Mouse (Mus musculus) gastrocnemius, postnatal 25 days (tissue): ENCODE data around the gene Tinag. TPM values are rescaled to one million over a fixed set of nuclear protein-coding genes. Genes with fewer than 3 reads are reported as not detected.
"Not testable (repeated sequence)": the region's sequence is repeated elsewhere in the genome, so short reads cannot be mapped to it uniquely, and the experiment has no call there.

ENCODE experiments used
- DNase-seq: peaks from one replicate; pipeline ENCODE4 v3.0.0; 2022
- long read RNA-seq, 2 experiments: library from polyadenylated mRNA; stranded (forward); transcript quantifications; one replicate each; pipeline ENCODE4 v2.0.0; 2021
- total RNA-seq, 2 experiments: library from RNA; stranded (reverse); gene quantifications; 1 replicate in 1 of 2; 2 replicates in 1 of 2; pipeline ENCODE4 v1.2.3; 2021

The Tinag gene
- total RNA-seq: under 1 TPM in 1 of 2 experiments, not detected in 1; 0.15 TPM
- long read RNA-seq, experiment 1: 0 reads
- long read RNA-seq, experiment 2: 0 reads

DNA sequence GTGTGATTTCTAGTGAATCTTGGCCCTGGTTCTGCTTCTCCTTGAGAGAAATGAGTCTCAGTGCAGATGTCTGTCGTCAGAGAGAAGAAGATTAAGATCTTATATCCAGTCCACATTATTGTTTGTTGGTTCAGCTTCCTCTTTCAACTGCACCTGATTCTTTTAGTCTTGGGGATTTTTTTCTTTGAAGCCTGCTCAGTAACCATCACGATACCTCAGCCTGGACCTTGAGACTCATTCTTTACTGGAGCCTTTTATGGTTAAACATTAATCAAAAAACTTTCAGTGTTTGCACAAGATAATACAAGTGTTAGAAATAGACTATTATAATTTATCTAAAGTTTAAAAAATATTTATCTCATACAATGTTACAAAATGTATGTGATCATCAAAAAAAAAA, at the start of gene Tinag:
TSS of gene Tinag (minus strand) at position 210 of the 400 bp plus-strand sequence.
- DNase-seq: no peak

DNA sequence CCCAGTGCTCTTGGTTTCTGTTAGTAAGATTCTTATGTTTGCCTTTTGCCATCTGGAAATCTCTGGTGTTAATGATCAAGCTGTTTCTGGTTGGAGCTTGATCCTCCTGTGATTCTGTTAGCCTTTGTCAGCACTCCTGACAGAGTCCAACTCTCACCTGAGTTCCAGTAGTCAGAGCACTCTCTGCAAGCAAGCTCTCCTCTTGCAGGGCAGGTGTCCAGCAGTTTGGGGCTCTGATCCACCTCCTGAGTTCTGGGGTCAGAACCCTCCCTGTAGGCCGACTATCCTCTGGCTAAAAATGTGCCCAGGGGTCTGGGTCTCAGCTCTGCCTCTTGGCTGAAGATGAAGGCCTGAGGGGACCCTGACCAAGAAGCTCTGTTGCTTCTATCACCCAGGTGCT, 37.6 kb upstream of the Tinag start:
- not testable (repeated sequence) for DNase-seq

DNA sequence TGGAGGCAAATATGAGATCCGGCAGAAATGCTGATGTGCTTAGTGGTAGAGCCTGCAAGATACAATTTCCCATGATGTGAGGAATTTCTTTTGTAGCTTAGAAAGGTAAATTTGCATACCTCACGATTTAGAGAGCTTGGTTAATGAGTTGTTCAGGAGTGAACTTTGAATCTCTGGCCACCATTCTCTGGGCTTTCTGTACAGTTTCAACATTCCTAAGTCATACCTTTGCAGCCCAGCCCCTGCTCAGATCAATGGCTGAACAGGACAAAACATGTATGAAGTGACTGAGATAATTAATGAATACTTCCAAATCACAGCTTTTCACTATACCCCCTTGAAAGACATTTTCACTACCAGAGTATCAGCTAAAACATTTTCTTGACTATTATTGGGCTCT, 26.1 kb upstream of the Tinag start:
- no peak for DNase-seq

DNA sequence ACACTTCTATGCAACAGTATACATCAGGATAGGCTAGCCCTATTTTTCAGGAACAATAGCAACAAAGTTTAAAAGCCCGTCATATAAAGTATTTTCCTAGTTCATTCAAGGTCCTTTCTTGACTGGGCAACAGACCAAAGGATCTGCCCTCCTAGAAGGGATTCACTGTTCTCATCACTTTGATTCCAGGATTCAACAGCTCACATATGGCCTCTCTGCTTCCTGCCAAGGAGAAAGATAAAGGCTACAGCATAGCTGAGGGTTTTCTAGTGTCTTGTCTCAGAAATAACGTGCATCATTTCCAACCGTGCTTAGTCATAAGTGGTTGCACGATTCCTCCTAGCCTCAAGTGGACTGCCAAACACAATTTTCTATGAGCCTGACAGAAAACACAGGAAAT, 11.0 kb upstream of the Tinag start:
- DNase-seq: no peak

DNA sequence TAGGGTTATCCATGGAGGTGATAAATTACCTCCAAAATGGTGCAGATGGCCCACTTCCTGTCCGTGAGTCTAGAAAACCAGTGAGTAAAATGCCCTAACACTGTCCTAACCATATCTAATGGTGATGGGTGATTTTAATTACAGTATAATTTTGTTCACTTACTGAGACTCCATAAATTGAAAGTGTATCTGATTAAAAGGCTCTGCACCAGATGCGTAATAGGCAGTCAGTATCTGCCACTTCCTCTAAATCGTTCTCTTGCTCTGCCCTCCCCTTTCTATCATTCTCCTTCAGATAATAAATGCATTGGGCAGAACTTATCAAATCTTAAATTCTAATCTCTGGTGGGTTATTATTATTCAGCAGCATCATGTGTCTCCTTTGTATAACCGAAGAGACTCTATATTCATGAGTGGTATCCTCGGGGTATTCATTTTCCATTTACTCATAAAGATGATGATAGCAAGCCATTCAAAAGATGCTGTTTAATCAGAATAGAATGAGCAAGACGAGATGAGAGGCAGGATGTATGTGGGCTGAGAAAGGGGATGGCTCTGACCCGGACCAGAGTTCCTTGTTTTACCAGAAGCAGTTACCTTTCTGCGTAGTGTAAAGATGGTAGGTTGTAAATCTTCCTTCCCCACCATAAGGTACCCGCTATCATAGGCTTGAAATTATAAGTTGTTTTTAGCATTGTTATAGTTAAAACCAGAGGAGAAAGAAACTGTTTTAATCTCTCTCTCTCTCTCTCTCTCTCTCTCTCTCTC, 9.0 kb upstream of the Tinag start:
- DNase-seq: no peak

DNA sequence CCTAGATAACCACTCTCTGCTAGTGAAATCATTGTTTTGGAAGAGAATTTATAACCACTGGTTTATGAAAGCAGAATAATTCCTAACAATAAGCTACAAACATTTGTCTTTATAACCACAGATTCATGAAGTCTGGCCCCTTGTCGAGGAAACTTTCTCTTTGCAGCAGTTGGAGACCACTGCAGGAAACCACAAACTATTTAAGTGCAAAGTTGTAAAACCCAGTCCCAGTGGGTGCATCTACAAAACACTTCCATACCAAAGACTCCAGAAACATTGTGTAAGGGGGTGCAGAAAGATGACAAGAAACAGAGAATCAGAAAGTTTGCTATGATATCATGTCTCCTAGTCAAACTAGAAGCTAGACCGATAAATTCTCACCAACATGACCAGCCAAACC, 5.8 kb upstream of the Tinag start:
- DNase-seq: no peak

DNA sequence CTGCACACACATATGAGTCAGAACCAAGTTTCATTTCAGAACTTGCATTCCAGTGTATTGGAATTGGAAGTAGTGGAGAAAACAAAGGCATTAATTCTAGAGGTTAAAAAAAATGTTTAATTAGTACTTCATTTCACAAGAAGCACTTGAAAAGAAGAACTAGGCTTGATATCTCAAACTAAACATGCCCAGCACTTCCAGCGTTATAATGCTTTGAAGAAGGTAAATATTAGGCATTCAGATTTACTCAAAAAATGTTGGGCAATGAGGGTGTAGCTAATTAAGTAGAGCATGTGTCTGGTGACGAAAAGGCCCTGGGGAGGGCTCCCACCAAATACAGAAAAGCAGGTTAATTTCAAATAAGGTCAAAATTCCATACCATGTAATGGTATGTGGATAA, 4.1 kb upstream of the Tinag start:
- no peak for DNase-seq

DNA sequence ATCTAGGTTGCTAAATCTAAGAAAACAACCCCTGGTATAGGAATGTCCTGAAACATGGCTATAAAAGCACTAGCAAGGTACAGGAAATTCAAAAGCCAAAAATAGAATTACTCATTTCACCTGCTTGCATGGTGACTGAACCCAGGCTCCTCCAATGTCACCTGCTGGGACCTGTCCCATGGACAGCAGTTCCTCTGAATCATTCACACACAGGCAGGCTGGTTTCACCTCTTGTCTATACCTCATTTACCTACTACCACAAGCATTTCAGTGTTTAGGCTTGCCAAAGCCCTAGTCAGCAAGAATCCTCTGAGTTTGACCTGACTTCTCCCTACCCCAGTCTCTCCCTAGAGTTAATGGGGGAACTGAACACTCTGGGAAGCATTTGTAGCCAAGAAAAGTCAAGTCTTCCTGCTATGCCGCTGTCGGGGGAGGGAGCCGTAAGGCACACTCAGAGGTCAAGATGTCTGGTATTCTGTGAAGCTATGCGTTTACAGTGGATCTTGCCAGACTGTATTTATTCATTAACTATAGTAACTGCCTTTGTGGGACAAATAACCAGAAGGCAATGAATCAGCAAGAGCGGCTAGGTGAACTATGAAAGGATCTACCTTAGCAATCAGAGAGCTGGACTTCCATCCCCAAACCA, 597 bp upstream of the Tinag start:
- DNase-seq: no peak

DNA sequence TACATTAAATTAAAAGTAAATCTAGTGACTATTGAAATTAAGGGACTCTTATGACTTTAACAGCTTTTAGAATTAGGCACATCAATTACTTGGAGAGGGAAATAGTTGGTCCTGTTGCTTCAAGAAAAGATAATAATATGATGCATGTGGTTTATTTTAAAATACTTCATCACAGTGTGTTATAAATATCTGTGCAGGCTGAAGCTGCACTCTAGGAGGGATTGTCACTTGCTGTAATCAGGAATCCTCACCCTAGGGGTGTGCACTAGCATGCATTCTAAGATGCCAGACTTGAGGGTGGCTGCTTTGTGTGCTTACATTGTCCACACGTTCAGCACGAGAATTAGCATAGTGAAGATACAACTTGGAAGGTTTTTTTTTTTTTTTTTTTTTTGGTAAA, 10.2 kb downstream of the Tinag start:
- DNase-seq: no peak

DNA sequence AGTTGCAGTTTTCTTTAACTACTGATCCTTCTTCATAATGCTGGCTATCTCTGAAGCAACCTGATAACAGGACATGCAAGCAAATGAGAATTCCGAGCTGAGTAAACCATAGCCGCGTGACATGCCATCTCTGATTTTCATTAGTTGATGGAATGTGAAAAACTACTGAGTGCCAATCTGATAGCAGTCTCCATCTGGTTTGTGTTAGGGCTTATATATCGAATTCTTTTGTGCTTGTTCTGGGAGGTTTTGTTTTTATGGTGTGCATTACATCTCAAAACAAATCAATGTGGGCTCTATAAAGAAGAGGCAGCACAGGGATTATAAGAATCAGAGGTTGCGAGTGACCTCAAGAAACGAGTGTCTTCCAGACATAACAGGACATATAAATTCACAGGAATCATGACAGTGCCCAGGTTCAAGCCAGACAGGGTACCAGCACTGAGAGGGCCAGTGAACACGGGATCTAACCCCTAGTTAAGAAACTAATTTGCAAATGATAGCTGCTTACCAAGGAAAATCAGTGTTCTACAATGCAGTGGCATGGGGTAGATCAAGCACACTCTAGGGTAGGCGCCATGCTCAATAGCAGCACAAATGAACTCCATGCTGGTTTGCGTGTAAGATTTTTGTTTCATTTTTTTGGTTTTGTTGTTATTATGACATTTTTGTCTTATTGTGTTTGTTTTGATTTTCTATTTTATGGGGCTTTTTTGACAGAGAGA, 13.0 kb downstream of the Tinag start:
- DNase-seq: no peak

DNA sequence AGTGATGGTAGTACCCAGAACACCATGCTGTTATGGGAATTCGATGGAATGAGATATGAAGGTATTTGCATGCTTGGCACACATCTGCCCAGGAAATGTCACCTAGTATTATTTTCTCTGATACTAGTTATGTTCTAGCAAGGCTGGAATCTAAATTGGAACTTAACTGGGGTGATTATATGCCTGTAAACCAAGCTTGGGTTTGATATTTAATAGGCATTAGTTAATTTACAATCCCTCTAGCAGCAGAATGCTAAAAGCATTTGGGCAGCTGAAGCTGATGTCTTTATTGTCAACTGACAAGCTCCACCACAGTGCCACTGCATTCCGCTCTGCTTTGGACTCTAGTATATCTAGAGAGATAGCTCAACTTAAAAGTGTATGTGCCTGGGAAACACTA, 20.3 kb downstream of the Tinag start:
- DNase-seq: no peak

DNA sequence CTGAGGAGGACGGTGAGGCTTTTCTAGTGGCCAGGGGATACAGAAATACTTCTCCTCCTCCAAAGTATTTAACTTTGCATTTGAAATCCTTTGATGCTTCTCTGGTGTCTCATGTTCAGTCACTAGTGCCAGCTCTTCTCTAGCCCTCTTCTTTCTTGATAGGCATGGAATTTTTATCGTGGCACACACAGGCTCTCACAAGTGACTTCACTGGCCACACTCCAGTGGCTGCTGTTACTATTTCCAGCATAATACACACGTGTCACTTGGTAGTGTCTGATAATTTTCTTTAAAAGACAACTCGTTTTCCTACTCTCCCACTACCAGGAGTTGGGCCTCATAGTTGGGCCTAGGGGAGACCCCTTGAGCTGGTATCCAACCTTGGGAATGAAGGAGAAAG, 26.7 kb downstream of the Tinag start:
- no peak for DNase-seq

DNA sequence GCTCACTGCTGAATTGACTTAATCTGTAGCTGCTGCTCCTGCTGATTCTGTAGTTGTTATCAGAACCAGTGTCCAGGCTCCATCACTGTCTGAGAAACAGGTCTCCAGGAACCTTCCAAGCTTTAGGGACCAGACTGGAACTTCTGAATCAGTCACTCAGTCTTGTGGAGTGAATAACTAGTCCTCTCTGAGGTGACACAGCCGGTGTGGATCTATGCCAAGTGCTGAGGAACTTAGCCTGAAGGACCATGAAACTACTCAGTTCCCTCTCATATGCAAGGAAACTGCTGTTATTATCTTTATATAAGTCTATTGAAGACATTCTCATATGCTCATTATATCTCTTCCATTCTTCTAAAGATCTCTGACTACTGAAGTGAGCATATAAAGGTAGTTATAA, 49.6 kb downstream of the Tinag start:
- no peak for DNase-seq

DNA sequence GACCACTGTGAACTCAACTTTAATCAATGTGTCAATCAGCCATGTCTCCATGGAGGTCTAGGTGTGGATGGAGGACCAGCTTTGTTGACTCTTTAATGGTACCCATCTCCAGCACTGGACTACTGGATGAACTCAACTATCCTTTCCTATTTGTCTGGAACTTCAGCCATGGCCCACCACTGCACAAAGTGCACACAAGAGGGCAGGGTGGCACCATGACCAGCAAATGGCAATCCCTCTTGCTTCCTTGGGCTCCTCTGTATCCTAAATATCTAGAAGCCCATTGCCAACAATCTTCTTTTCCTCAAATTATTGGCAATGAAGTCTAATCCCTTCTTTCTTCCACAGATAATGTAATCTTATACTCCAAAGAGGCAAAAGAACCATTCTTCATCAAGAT, 55.6 kb downstream of the Tinag start:
- no peak for DNase-seq

DNA sequence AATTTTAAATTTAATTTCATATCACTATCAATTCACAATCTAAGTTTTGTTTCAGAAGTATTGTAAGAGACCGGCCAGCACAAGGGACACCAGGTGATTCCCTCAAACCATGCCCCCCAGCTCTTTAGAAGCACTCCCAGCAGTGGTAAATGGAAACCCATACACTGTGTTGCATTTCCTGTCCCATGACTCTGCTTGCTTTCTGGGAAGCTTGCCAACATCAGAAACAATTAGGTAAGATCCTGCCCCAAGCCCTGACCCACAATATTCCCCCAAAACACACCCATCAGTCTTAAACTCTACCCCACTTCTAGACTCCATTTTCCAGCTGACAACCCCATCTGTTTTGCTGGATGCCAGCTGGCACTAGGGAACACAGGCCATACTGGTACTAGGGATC, 110.8 kb downstream of the Tinag start:
- no peak for DNase-seq

DNA sequence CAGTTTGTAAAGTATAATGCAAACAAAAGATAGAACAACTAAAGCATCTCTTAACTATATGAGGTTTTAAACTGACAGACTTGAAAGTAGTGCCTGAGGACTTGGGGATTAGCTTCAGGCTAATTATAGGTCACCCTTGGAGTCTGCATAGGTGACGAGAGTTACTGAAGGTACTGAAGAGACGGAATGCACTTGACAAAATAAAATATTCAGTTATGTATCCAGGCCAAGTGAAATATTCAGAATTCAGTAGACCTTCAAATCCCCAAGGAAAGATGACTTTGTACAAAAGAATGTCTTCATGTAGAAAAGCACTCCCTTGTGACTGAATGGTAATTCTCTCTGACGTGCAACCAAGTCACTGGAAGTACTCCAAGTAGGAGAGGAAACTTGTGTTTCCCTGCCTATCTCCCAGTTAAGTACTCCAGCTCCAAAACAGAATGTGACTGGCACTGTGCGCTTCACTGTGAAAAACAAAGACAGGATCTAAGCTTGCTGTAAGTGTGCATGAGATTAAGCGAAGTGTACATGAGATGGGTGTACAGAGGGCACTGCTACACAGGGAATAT, 130.4 kb downstream of the Tinag start:
- no peak for DNase-seq
